25 mouse cellular contexts compared by ENCODE assay signal in the genomic region with DNA sequence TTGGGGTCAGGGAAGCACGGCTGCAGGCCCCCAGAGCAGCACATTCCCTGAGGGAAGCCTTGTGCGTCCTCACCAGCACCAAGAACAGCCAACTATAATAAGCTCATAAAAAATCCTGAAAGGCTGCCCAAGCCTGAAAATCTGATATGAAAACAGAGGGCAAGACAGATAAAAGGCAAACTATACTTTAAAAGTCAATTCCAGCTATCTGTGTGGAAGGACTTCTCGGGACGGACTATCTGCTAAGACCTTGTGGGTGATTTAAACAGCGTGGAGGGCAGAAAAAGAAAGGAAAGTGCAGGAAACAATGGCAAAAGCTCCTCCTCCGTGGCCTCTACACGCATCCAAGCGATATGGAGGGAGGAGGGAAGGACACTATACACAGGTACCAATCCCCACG. TPM values are rescaled to one million over a fixed set of nuclear protein-coding genes. Genes with fewer than 3 reads are reported as not detected.
A peak's percentile ranks its signal among the peaks of the same experiment; 100 is the strongest.
DNase-seq lines count a peak whose midpoint lies in the region; ATAC-seq and TF ChIP-seq lines count a peak whose summit lies in the region.
"Had no signal": no experiment of that assay in that cellular context is flagged by ENCODE, and none has a peak within 500 bp of the region (broad histone marks: within the 10 kb centered on the region; RNA-seq: fewer than 3 reads in every experiment).

No protein-coding gene starts in this region.

- no peak overlapping the region for H3K4me2 ChIP-seq in liver, embryonic 14.5 days (ENCODE audit: low read depth)
- H3K4me2 ChIP-seq: embryonic facial prominence, embryonic 13.5 days; embryonic facial prominence, embryonic 15.5 days; forebrain, embryonic 12.5 days had no signal

- no peak overlapping the region for H3K9ac ChIP-seq in liver, embryonic 14.5 days (replicated peaks)
- no peak overlapping the region for H3K9ac ChIP-seq in MEL (ENCODE audit: control insufficient read depth, low read depth, low read length, poor library complexity, severe bottlenecking)
- H3K9ac ChIP-seq: embryonic facial prominence, embryonic 13.5 days; embryonic facial prominence, embryonic 15.5 days; forebrain, embryonic 12.5 days had no signal

- peaks cover 71% of the 10 kb centered on the region for H3K36me3 ChIP-seq in liver, embryonic 14.5 days (replicated peaks; ENCODE audit: control insufficient read depth, insufficient read depth, low read depth)
- peaks cover 7 to 32% of the 10 kb centered on the region in 2 experiments for H3K36me3 ChIP-seq in MEL (ENCODE audit: control insufficient read depth in 1 of 2, insufficient read depth in 2 of 2, low read length in 2 of 2)

- TF ChIP-seq RAD21 in MEL (IDR thresholded peaks at IDR 0.05; ENCODE audit: low read depth, low read length) = no peak

- 52% methylated on average over 9 of the region's 9 CpGs for WGBS in liver, embryonic 14.5 days (ENCODE audit: insufficient replicate concordance)

- no peak overlapping the region for H3K4me3 ChIP-seq in liver, embryonic 14.5 days (ENCODE audit: insufficient read depth in 1 of 2, low read depth in 2 of 2, low read length in 2 of 2)
- H3K4me3 ChIP-seq in MEL (ENCODE audit: control insufficient read depth in 1 of 2, insufficient read depth in 1 of 2, low read depth in 2 of 2, low read length in 2 of 2) = no peak overlapping the region
- H3K4me3 ChIP-seq: embryonic facial prominence, embryonic 13.5 days; embryonic facial prominence, embryonic 15.5 days; erythroblast, embryonic 14.5 days; forebrain, embryonic 10.5 days; forebrain, embryonic 12.5 days had no signal

- peak; percentile 20; the same call in 1 of the 2 replicates for TF ChIP-seq EP300 in liver, embryonic 14.5 days (IDR thresholded peaks at IDR 0.05; ENCODE audit: low read depth)
- TF ChIP-seq EP300 in MEL (IDR thresholded peaks at IDR 0.05; ENCODE audit: low read depth in 1 of 2, low read length in 2 of 2) = peak; percentile 52 to 66; a peak in 3 of 4 replicates

- H3K9me3 ChIP-seq in liver, embryonic 14.5 days (ENCODE audit: control insufficient read depth, low read length) = no peaks in the 10 kb centered on the region
- no peaks in the 10 kb centered on the region for H3K9me3 ChIP-seq in MEL (replicated peaks; ENCODE audit: insufficient read depth, low read length)
- H3K9me3 ChIP-seq: embryonic facial prominence, embryonic 13.5 days; embryonic facial prominence, embryonic 15.5 days; forebrain, embryonic 10.5 days; forebrain, embryonic 12.5 days; G1E had no signal

- H3K4me1 ChIP-seq in liver, embryonic 14.5 days (replicated peaks; ENCODE audit: control insufficient read depth in 2 of 2, insufficient read depth in 2 of 2, low read length in 1 of 2) = peaks cover 3 to 26% of the 10 kb centered on the region in 2 experiments; a peak in 3 of 4 replicates
- peaks cover 5 to 6% of the 10 kb centered on the region in 2 experiments; a peak in 2 of 4 replicates for H3K4me1 ChIP-seq in MEL (ENCODE audit: control insufficient read depth in 1 of 2, insufficient read depth in 2 of 2, low read length in 2 of 2)
- H3K4me1 ChIP-seq: embryonic facial prominence, embryonic 13.5 days; embryonic facial prominence, embryonic 15.5 days; forebrain, embryonic 10.5 days; forebrain, embryonic 12.5 days had no signal

- H3K27ac ChIP-seq in liver, embryonic 14.5 days = no peak overlapping the region
- H3K27ac ChIP-seq in MEL (ENCODE audit: control insufficient read depth, low read depth, low read length) = no peak overlapping the region
- H3K27ac ChIP-seq: embryonic facial prominence, embryonic 13.5 days; embryonic facial prominence, embryonic 15.5 days; forebrain, embryonic 10.5 days; forebrain, embryonic 12.5 days had no signal

- H3K27me3 ChIP-seq in liver, embryonic 14.5 days (ENCODE audit: control insufficient read depth, insufficient read depth, low read length) = no peaks in the 10 kb centered on the region
- H3K27me3 ChIP-seq in MEL (ENCODE audit: control insufficient read depth in 1 of 2, insufficient read depth in 2 of 2, low read length in 2 of 2) = no peaks in the 10 kb centered on the region
- H3K27me3 ChIP-seq: CH12.LX; embryonic facial prominence, embryonic 13.5 days; embryonic facial prominence, embryonic 15.5 days; forebrain, embryonic 12.5 days had no signal

- ATAC-seq in liver, embryonic 14.5 days (ENCODE audit: insufficient read depth) = no peak
- ATAC-seq in megakaryocyte progenitor cell, adult 5-6 weeks (replicated peaks; ENCODE audit: poor library complexity) = peak; percentile 50
- ATAC-seq: CD4-positive, CD25-positive, alpha-beta regulatory T cell, adult 4 months; forebrain, embryonic 14.5 days; forebrain, embryonic 16.5 days had no signal

- no peak for TF ChIP-seq POLR2A in MEL (IDR thresholded peaks at IDR 0.05; ENCODE audit: control insufficient read depth in 1 of 2, insufficient read depth in 1 of 2, low read depth in 1 of 2, low read length in 2 of 2, poor library complexity in 1 of 2)

- no peak for DNase-seq in liver, embryonic 14.5 days (ENCODE audit: low read depth in 3 of 3, low spot score in 3 of 3)
- no peak for DNase-seq in liver
- DNase-seq in MEL (ENCODE audit: low read depth, low spot score) = no peak
- DNase-seq in cerebellum, adult 8-10 months = no peak
- DNase-seq: adrenal gland, adult 2 months; adrenal gland, postnatal 10 days; adrenal gland, postnatal 25 days; B cell, adult 2 months; cerebellum, adult 11-12 months; cerebellum, adult 2 months; cerebellum, adult 9-11 months; cerebellum, postnatal 14 days; cerebellum, postnatal 36 days; embryo, embryonic 11 days had no signal

- H3K79me2 ChIP-seq in MEL (ENCODE audit: control insufficient read depth, insufficient read depth, low read length, poor library complexity) = no peaks in the 10 kb centered on the region

- no peak for TF ChIP-seq CTCF in liver, embryonic 14.5 days (IDR thresholded peaks at IDR 0.05; ENCODE audit: low read depth)
- TF ChIP-seq CTCF in MEL (IDR thresholded peaks at IDR 0.05 in 2 of 3, conservative IDR thresholded peaks at IDR 0.05 in 1 of 3; ENCODE audit: control insufficient read depth in 1 of 3, insufficient read depth in 1 of 3, low read depth in 2 of 3, low read length in 3 of 3, poor library complexity in 1 of 3, severe bottlenecking in 1 of 3) = no peak

TF ChIP-seq in MEL, 35 proteins besides CTCF, POLR2A, EP300 and RAD21 (continues in another document):
- TF ChIP-seq KAT2A (conservative IDR thresholded peaks at IDR 0.05; ENCODE audit: low read depth, low read length) (no peak; the same call in 1 of the 2 replicates), MEF2A (IDR thresholded peaks at IDR 0.05; ENCODE audit: extremely low read depth, insufficient replicate concordance, low read depth, low read length, poor library complexity, severe bottlenecking) (no peak), MAX (IDR thresholded peaks at IDR 0.05; ENCODE audit: low read length) (no peak), MAFK (IDR thresholded peaks at IDR 0.05; ENCODE audit: borderline replicate concordance, low read depth, low read length) (no peak), MYB (IDR thresholded peaks at IDR 0.05; ENCODE audit: low read depth, low read length) (no peak), HCFC1 (IDR thresholded peaks at IDR 0.05; ENCODE audit: low read depth, low read length) (no peak), POLR2AphosphoS2 (IDR thresholded peaks at IDR 0.05; ENCODE audit: low read length) (no peak), TAL1 (IDR thresholded peaks at IDR 0.05; ENCODE audit: low read length) (no peak), TBP (IDR thresholded peaks at IDR 0.05; ENCODE audit: low read depth, low read length) (no peak), ZC3H11A (IDR thresholded peaks at IDR 0.05; ENCODE audit: low read depth, low read length) (no peak), POLR2AphosphoS5 (IDR thresholded peaks at IDR 0.05; ENCODE audit: borderline replicate concordance, low read depth, low read length) (no peak), SMC3 (IDR thresholded peaks at IDR 0.05; ENCODE audit: low read depth, low read length) (no peak), TCF12 (IDR thresholded peaks at IDR 0.05; ENCODE audit: low read depth, low read length) (peak; percentile 80; the same call in 1 of the 2 replicates), ZMIZ1 (IDR thresholded peaks at IDR 0.05; ENCODE audit: low read depth, low read length) (no peak), CHD2 (IDR thresholded peaks at IDR 0.05; ENCODE audit: low read length) (no peak), GABPA (IDR thresholded peaks at IDR 0.05; ENCODE audit: low read depth, low read length) (no peak), ZKSCAN1 (IDR thresholded peaks at IDR 0.05; ENCODE audit: low read depth, low read length) (no peak), GATA1 (IDR thresholded peaks at IDR 0.05; ENCODE audit: low read depth, low read length) (peak; percentile 56), JUND (IDR thresholded peaks at IDR 0.05; ENCODE audit: low read depth, low read length) (no peak), UBTF (IDR thresholded peaks at IDR 0.05; ENCODE audit: borderline replicate concordance, insufficient read depth, low read depth, low read length) (no peak), SIN3A (IDR thresholded peaks at IDR 0.05; ENCODE audit: low read length) (peak; percentile 29; the same call in 1 of the 2 replicates), ETS1 (IDR thresholded peaks at IDR 0.05; ENCODE audit: low read depth, low read length) (no peak; the same call in 1 of the 2 replicates), USF1 (IDR thresholded peaks at IDR 0.05; ENCODE audit: low read depth, low read length) (no peak), ELF1 (IDR thresholded peaks at IDR 0.05; ENCODE audit: low read depth, low read length) (no peak), CHD1 (IDR thresholded peaks at IDR 0.05; ENCODE audit: low read depth, low read length) (no peak)

RNA-seq across cellular contexts. Expression of gene Rpa1, which starts 43.3 kb away (rescaled TPM):
- polyA plus RNA-seq in liver, embryonic 14.5 days (2012; rRNA removed) = 29.6 and 55.3 TPM in 2 replicates
- 93.2 and 102 TPM in 2 replicates for polyA plus RNA-seq in liver, embryonic 14.5 days (2014; fragmentation: Nextera tagmentation; extraction: Ambion mirVana)
- total RNA-seq in MEL (2012; rRNA removed) = 242 and 267 TPM in 2 replicates
- 100 to 1,000 TPM; 179 to 481 TPM for polyA plus RNA-seq in MEL (2012; ENCODE audit: insufficient read depth in 1 of 2, insufficient read length in 2 of 2, low read depth in 1 of 2, low replicate concordance in 2 of 2, missing spikeins in 1 of 2)
- 50.1 and 53.0 TPM in 2 replicates for total RNA-seq in megakaryocyte progenitor cell, adult 5-6 weeks (2015)
- total RNA-seq in megakaryocyte progenitor cell, adult 5-6 weeks (2017) = 176 and 178 TPM in 2 replicates

RNA-seq across cellular contexts. Expression of gene Smyd4, which starts 43.4 kb away (rescaled TPM):
- 1.8 and 2.2 TPM in 2 replicates for polyA plus RNA-seq in liver, embryonic 14.5 days (2012; rRNA removed)
- polyA plus RNA-seq in liver, embryonic 14.5 days (2014; fragmentation: Nextera tagmentation; extraction: Ambion mirVana) = 2.7 and 3.1 TPM in 2 replicates
- total RNA-seq in MEL (2012; rRNA removed) = 11.4 and 12.8 TPM in 2 replicates
- 1 to 10 TPM in 1 of 2 experiments, not detected in 1; 9.6 TPM for polyA plus RNA-seq in MEL (2012; ENCODE audit: insufficient read depth in 1 of 2, insufficient read length in 2 of 2, low read depth in 1 of 2, low replicate concordance in 2 of 2, missing spikeins in 1 of 2)
- total RNA-seq in megakaryocyte progenitor cell, adult 5-6 weeks (2015) = 2.2 and 5.1 TPM in 2 replicates
- 13.9 and 21.9 TPM in 2 replicates for total RNA-seq in megakaryocyte progenitor cell, adult 5-6 weeks (2017)
